Mouse (Mus musculus) spleen, postnatal 14 days (tissue): Measurements from ENCODE around the gene Gm10720.
"Not testable (repeated sequence)": the region's sequence is repeated elsewhere in the genome, so short reads cannot be mapped to it uniquely, and the experiment has no call there.

ENCODE experiments used
- DNase-seq, 2 experiments: peaks; one replicate each; pipeline ENCODE4 v3.0.0; 2021 to 2022; ENCODE audit warnings: low spot score in 2 of 2

Gene Gm10720

DNA sequence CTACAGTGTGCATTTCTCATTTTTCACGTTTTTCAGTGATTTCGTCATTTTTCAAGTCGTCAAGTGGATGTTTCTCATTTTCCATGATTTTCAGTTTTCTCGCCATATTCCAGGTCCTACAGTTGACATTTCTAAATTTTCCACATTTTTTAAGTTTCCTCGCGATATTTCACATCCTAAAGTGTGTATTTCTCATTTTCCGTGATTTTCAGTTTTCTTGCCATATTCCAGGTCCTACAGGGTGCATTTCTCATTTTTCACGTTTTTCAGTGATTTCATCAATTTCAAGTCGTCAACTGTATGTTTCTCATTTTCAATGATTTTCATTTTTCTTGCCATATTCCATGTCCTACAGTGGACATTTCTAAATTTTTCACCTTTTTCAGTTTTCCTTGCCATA is at the start of gene Gm10720:
Gene Gm10720, plus strand, starts transcription at position 301 of the 400 bp plus-strand sequence.
- not testable (repeated sequence) for DNase-seq

DNA sequence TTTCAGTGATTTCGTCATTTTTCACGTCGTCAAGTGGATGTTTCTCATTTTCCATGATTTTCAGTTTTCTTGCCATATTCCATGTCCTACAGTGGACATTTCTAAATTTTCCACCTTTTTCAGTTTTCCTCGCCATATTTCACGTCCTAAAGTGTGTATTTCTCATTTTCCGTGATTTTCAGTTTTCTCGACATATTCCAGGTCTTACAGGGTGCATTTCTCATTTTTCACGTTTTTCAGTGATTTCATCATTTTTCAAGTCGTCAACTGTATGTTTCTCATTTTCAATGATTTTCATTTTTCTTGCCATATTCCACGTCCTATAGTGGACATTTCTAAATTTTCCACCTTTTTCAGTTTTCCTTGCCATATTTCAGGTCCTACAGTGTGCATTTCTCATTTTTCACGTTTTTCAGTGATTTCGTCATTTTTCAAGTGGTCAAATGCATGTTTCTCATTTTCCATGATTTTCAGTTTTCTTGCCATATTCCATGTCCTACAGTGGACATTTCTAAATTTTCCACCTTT is 14.9 kb upstream of the Gm10720 start, which contains the start of gene Gm10722:
Gene Gm10722, plus strand, starts transcription at position 478 of the 528 bp plus-strand sequence.
- not testable (repeated sequence) for DNase-seq

DNA sequence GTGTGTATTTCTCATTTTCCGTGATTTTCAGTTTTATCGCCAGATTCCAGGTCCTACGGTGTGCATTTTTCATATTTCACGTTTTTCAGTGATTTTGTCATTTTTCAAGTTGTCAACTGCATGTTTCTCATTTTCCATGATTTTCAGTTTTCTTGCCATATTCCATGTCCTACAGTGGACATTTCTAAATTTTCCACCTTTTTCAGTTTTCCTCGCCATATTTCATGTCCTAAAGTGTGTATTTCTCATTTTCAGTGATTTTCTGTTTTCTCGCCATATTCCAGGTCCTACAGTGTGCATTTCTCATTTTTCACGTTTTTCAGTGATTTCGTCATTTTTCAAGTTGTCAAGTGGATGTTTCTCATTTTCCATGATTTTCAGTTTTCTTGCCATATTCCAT is 14.4 kb upstream of the Gm10720 start:
- peak; percentile 17 to 18 for DNase-seq

DNA sequence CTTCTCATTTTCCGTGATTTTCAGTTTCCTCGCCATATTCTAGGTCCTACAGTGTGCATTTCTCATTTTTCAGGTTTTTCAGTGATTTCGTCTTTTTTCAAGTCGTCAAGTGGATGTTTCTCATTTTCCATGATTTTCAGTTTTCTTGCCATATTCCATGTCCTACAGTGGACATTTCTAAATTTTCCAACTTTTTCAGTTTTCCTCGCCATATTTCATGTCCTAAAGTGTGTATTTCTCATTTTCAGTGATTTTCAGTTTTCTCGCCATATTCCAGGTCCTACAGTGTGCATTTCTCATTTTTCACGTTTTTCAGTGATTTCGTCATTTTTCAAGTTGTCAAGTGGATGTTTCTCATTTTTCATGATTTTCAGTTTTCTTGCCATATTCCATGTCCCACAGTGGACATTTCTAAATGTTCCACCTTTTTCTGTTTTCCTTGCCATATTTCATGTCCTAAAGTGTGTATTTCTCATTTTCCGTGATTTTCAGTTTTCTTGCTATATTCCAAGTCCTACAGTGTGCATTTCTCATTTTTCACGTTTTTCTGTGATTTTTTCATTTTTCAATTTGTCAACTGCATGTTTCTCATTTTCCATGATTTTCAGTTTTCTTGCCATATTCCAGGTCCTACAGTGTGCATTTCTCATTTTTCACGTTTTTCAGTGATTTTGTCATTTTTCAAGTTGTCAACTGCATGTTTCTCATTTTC is 13.3 kb upstream of the Gm10720 start:
- peak; percentile 100 for DNase-seq

DNA sequence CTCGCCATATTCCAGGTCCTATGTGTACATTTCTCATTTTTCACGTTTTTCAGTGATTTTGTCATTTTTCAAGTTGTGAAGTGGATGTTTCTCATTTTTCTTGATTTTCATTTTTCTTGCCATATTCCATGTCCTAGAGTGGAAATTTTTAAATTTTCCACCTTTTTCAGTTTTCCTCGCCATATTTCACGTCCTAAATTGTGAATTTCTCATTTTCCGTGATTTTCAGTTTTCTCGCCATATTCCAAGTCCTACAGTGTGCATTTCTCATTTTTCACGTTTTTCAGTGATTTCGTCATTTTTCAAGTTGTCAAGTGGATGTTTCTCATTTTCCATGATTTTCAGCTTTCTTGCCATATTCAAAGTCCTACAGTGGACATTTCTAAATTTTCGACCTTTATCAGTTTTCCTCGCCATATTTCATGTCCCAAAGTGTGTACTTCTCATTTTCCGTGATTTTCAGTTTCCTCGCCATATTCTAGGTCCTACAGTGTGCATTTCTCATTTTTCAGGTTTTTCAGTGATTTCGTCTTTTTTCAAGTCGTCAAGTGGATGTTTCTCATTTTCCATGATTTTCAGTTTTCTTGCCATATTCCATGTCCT is 12.6 kb upstream of the Gm10720 start, which contains the start of gene Gm11168:
Gene Gm11168, plus strand, starts transcription at position 553 of the 603 bp plus-strand sequence.
- DNase-seq = peak in 1 of 2 experiments; percentile 6

DNA sequence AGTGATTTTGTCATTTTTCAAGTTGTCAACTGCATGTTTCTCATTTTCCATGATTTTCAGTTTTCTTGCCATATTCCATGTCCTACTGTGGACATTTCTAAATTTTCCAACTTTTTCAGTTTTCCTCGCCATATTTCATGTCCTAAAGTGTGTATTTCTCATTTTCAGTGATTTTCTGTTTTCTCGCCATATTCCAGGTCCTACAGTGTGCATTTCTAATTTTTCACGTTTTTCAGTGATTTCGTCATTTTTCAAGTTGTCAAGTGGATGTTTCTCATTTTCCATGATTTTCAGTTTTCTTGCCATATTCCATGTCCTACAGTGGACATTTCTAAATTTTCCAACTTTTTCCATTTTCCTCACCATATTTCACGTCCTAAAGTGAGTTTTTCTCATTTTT is 9.3 kb upstream of the Gm10720 start:
- not testable (repeated sequence) for DNase-seq

DNA sequence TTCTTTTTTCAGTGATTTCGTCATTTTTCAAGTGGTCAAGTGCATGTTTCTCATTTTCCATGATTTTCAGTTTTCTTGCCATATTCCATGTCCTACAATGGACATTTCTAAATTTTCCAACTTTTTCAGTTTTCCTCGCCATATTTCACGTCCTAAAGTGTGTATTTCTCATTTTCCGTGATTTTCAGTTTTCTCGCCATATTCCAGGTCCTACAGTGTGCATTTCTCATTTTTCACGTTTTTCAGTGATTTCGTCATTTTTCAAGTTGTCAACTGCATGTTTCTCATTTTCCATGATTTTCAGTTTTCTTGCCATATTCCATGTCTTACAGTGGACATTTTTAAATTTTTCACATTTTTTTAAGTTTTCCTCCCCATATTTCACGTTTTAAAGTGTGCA is 8.8 kb upstream of the Gm10720 start:
- DNase-seq = peak; percentile 81 to 83

DNA sequence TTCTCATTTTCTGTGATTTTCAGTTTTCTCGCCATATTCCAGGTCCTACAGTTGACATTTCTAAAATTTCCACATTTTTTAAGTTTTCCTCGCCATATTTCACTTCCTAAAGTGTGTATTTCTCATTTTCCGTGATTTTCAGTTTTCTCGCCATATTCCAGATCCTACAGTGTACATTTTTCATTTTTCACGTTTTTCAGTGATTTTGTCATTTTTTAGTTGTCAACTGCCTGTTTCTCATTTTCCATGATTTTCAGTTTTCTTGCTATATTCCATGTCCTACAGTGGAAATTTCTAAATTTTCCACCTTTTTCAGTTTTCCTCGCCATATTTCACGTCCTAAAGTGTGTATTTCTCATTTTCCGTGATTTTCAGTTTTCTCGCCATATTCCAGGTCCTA is 8.2 kb upstream of the Gm10720 start:
- DNase-seq = not testable (repeated sequence)

DNA sequence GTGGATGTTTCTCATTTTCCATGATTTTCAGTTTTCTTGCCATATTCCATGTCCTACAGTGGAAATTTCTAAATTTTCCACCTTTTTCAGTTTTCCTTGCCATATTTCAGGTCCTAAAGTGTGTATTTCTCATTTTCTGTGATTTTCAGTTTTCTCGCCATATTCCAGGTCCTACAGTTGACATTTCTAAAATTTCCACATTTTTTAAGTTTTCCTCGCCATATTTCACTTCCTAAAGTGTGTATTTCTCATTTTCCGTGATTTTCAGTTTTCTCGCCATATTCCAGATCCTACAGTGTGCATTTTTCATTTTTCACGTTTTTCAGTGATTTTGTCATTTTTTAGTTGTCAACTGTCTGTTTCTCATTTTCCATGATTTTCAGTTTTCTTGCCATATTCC is 6.1 kb upstream of the Gm10720 start:
- not testable (repeated sequence) for DNase-seq

DNA sequence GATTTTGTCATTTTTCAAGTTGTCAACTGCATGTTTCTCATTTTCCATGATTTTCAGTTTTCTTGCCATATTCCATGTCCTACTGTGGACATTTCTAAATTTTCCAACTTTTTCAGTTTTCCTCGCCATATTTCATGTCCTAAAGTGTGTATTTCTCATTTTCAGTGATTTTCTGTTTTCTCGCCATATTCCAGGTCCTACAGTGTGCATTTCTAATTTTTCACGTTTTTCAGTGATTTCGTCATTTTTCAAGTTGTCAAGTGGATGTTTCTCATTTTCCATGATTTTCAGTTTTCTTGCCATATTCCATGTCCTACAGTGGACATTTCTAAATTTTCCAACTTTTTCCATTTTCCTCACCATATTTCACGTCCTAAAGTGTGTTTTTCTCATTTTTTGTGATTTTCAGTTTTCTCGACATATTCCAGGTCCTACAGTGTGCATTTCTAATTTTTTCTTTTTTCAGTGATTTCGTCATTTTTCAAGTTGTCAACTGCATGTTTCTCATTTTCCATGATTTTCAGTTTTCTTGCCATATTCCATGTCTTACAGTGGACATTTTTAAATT is 3.3 kb upstream of the Gm10720 start:
- not testable (repeated sequence) for DNase-seq

DNA sequence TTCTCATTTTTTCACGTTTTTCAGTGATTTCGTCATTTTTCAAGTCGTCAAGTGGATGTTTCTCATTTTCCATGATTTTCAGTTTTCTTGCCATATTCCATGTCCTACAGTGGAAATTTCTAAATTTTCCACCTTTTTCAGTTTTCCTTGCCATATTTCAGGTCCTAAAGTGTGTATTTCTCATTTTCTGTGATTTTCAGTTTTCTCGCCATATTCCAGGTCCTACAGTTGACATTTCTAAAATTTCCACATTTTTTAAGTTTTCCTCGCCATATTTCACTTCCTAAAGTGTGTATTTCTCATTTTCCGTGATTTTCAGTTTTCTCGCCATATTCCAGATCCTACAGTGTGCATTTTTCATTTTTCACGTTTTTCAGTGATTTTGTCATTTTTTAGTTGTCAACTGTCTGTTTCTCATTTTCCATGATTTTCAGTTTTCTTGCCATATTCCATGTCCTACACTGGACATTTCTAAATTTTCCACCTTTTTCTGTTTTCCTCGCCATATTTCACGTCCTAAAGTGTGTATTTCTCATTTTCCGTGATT is 2.6 kb upstream of the Gm10720 start, which contains the start of gene Gm10721:
Gene Gm10721, plus strand, starts transcription at position 408 of the 547 bp plus-strand sequence.
- not testable (repeated sequence) for DNase-seq

DNA sequence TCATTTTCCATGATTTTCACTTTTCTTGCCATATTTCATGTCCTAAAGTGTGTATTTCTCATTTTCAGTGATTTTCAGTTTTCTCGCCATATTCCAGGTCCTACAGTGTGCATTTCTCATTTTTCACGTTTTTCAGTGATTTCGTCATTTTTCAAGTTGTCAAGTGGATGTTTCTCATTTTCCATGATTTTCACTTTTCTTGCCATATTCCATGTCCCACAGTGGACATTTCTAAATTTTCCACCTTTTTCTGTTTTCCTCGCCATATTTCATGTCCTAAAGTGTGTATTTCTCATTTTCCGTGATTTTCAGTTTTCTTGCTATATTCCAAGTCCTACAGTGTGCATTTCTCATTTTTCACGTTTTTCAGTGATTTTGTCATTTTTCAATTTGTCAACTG is 442 bp downstream of the Gm10720 start:
- peak; percentile 2 to 6 for DNase-seq

DNA sequence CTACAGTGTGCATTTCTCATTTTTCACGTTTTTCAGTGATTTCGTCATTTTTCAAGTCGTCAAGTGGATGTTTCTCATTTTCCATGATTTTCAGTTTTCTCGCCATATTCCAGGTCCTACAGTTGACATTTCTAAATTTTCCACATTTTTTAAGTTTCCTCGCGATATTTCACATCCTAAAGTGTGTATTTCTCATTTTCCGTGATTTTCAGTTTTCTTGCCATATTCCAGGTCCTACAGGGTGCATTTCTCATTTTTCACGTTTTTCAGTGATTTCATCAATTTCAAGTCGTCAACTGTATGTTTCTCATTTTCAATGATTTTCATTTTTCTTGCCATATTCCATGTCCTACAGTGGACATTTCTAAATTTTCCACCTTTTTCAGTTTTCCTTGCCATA is 1.7 kb downstream of the Gm10720 start, which contains the start of gene Gm10719:
Gene Gm10719, plus strand, starts transcription at position 301 of the 400 bp plus-strand sequence.
- not testable (repeated sequence) for DNase-seq

DNA sequence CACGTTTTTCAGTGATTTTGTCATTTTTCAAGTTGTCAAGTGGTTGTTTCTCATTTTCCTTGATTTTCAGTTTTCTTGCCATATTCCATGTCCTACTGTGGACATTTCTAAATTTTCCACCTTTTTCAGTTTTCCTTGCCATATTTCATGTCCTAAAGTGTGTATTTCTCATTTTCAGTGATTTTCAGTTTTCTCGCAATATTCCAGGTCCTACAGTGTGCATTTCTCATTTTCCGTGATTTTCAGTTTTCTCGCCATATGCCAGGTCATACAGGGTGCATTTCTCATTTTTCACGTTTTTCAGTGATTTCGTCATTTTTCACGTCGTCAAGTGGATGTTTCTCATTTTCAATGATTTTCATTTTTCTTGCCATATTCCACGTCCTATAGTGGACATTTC is 3.5 kb downstream of the Gm10720 start:
- DNase-seq = peak; percentile 92 to 100

DNA sequence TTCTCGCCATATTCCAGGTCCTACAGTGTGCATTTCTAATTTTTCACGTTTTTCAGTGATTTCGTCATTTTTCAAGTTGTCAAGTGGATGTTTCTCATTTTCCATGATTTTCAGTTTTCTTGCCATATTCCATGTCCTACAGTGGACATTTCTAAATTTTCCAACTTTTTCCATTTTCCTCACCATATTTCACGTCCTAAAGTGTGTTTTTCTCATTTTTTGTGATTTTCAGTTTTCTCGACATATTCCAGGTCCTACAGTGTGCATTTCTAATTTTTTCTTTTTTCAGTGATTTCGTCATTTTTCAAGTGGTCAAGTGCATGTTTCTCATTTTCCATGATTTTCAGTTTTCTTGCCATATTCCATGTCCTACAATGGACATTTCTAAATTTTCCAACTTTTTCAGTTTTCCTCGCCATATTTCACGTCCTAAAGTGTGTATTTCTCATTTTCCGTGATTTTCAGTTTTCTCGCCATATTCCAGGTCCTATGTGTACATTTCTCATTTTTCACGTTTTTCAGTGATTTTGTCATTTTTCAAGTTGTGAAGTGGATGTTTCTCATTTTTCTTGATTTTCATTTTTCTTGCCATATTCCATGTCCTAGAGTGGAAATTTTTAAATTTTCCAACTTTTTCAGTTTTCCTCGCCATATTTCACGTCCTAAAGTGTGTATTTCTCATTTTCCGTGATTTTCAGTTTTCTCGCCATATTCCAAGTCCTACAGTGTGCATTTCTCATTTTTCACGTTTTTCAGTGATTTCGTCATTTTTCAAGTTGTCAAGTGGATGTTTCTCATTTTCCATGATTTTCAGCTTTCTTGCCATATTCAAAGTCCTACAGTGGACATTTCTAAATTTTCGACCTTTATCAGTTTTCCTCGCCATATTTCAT is 4.6 kb downstream of the Gm10720 start:
- peak; percentile 85 for DNase-seq

DNA sequence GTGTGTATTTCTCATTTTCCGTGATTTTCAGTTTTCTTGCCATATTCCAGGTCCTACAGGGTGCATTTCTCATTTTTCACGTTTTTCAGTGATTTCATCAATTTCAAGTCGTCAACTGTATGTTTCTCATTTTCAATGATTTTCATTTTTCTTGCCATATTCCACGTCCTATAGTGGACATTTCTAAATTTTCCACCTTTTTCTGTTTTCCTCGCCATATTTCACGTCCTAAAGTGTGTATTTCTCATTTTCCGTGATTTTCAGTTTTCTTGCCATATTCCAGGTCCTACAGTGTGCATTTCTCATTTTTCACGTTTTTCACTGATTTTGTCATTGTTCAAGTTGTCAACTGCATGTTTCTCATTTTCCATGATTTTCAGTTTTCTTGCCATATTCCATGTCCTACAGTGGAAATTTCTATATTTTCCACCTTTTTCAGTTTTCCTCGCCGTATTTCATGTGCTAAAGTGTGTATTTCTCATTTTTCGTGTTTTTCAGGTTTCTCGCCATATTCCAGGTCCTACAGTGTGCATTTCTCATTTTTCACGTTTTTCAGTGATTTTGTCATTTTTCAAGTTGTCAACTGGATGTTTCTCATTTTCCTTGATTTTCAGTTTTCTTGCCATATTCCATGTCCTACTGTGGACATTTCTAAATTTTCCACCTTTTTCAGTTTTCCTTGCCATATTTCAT is 7.0 kb downstream of the Gm10720 start:
- peak; percentile 59 to 72 for DNase-seq

DNA sequence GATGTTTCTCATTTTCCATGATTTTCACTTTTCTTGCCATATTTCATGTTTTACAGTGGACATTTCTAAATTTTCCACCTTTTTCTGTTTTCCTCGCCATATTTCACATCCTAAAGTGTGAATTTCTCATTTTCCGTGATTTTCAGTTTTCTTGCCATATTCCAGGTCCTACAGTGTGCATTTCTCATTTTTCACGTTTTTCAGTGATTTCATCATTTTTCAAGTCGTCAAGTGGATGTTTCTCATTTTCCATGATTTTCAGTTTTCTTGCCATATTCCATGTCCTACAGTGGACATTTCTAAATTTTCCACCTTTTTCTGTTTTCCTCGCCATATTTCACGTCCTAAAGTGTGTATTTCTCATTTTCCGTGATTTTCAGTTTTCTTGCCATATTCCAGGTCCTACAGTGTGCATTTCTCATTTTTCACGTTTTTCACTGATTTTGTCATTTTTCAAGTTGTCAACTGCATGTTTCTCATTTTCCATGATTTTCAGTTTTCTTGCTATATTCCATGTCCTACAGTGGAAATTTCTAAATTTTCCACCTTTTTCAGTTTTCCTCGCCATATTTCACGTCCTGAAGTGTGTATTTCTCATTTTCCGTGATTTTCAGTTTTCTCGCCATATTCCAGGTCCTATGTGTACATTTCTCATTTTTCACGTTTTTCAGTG is 8.0 kb downstream of the Gm10720 start, which contains the start of gene Gm10718:
Gene Gm10718, plus strand, starts transcription at position 236 of the 673 bp plus-strand sequence.
- peak; percentile 20 to 24 for DNase-seq

DNA sequence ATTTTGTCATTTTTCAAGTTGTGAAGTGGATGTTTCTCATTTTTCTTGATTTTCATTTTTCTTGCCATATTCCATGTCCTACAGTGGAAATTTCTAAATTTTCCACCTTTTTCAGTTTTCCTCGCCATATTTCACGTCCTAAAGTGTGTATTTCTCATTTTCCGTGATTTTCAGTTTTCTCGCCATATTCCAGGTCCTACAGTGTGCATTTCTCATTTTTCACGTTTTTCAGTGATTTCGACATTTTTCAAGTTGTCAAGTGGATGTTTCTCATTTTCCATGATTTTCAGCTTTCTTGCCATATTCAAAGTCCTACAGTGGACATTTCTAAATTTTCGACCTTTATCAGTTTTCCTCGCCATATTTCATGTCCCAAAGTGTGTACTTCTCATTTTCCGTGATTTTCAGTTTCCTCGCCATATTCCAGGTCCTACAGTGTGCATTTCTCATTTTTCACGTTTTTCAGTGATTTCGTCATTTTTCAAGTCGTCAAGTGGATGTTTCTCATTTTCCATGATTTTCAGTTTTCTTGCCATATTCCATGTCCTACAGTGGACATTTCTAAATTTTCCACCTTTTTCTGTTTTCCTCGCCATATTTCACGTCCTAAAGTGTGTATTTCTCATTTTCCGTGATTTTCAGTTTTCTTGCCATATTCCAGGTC is 8.7 kb downstream of the Gm10720 start:
- DNase-seq = peak; percentile 82 to 86

DNA sequence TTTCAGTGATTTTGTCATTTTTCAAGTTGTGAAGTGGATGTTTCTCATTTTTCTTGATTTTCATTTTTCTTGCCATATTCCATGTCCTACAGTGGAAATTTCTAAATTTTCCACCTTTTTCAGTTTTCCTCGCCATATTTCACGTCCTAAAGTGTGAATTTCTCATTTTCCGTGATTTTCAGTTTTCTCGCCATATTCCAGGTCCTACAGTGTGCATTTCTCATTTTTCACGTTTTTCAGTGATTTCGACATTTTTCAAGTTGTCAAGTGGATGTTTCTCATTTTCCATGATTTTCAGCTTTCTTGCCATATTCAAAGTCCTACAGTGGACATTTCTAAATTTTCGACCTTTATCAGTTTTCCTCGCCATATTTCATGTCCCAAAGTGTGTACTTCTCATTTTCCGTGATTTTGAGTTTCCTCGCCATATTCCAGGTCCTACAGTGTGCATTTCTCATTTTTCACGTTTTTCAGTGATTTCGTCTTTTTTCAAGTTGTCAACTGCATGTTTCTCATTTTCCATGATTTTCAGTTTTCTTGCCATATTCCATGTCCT is 9.5 kb downstream of the Gm10720 start, which contains the start of gene Gm10717:
Gene Gm10717, plus strand, starts transcription at position 506 of the 556 bp plus-strand sequence.
- DNase-seq = peak; percentile 64
